Mouse (Mus musculus): ENCODE measurements at regions not wholly inside any gene's neighbourhood (a gene's known extent, or its start where the extent isn't known, plus 50 kb on each side); places are given as distances from the start of the nearest gene placed in this dataset.

DNA sequence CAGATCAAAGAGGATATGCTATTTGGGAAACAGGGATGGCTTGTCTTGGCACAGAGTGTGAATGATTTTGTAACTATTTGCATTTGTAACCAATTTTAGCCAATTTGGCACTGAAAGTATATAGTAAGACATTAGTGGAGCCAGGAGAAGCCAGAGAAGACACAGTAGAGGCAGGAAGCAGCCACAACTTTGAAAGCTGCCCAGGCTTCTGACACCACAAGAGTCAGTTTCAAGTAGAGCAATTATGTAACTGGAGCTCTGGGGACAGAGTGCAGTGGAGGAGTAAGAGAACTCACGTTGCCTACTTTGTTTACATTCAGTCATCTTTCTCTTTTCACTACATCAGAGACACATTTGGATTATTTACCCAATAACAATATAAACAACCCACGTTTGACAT, 1956.5 kb upstream of the Lrrc6 start:
- H3K36me3 ChIP-seq (ENCODE audit: control insufficient read depth, insufficient read depth) = no peaks in the 10 kb centered on the region
- no peaks in the 10 kb centered on the region for H3K27me3 ChIP-seq (ENCODE audit: control insufficient read depth, insufficient read depth, insufficient read length)
- H3K4me3 ChIP-seq = no peak overlapping the region
- no peak overlapping the region for H3ac ChIP-seq (ENCODE audit: control insufficient read depth, insufficient read length)
- H3K4me2 ChIP-seq (ENCODE audit: low read depth) = no peak overlapping the region
- no peaks in the 10 kb centered on the region for H3K79me2 ChIP-seq (ENCODE audit: control insufficient read depth, insufficient read depth)
- no peak for TF ChIP-seq SRF (IDR thresholded peaks at IDR 0.05; ENCODE audit: control insufficient read depth, insufficient read length, low read depth)
- TF ChIP-seq CEBPB (IDR thresholded peaks at IDR 0.05; ENCODE audit: insufficient read depth, poor library complexity, severe bottlenecking) = no peak
- TF ChIP-seq MYOG (IDR thresholded peaks at IDR 0.05; ENCODE audit: control insufficient read depth in 1 of 3, insufficient read depth in 1 of 3, insufficient read length in 2 of 3, low read depth in 2 of 3) = no peak
- TF ChIP-seq POLR2AphosphoS2 (IDR thresholded peaks at IDR 0.05; ENCODE audit: insufficient read length, low read depth) = no peak

DNA sequence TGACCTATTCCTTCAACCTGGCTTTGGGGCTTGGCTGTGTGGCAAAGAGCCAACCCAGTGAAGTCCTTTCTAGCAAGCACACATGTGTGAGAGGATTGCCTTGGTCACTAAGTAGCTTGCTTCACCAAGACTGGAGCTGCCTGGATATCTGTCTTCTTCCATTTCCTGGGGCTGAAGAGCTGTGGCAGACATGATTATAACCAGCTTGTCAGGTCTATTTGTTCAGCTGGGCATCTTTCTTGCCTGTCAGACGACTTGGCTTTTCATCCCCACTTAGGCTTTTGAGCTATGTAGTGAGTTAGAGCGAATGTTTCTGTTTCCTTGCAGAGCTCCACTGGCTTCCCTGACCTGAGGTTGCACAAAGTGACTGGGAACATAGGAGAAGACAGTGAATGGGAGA, 1951.3 kb upstream of the Lrrc6 start:
- H3K79me2 ChIP-seq (ENCODE audit: control insufficient read depth, insufficient read depth) = no peaks in the 10 kb centered on the region
- TF ChIP-seq CEBPB (IDR thresholded peaks at IDR 0.05; ENCODE audit: insufficient read depth, poor library complexity, severe bottlenecking) (no peak), MYOD1 (IDR thresholded peaks at IDR 0.05; ENCODE audit: control insufficient read depth in 1 of 3, insufficient read length in 2 of 3, low read depth in 2 of 3) (no peak), SRF (IDR thresholded peaks at IDR 0.05; ENCODE audit: control insufficient read depth, insufficient read length, low read depth) (no peak), E2F4 (IDR thresholded peaks at IDR 0.05; ENCODE audit: insufficient read depth) (no peak), REST (IDR thresholded peaks at IDR 0.05; ENCODE audit: insufficient read depth, insufficient read length) (no peak), TCF12 (IDR thresholded peaks at IDR 0.05; ENCODE audit: insufficient read depth, poor library complexity, severe bottlenecking) (no peak), POLR2AphosphoS2 (IDR thresholded peaks at IDR 0.05; ENCODE audit: insufficient read length, low read depth) (no peak)
- no peak overlapping the region for H3K4me3 ChIP-seq
- H3K27me3 ChIP-seq (ENCODE audit: control insufficient read depth, insufficient read depth, insufficient read length) = no peaks in the 10 kb centered on the region
- H3K4me2 ChIP-seq (ENCODE audit: low read depth) = no peak overlapping the region
- H3K36me3 ChIP-seq (ENCODE audit: control insufficient read depth, insufficient read depth) = no peaks in the 10 kb centered on the region
- no peak overlapping the region for H3ac ChIP-seq (ENCODE audit: control insufficient read depth, insufficient read length)

DNA sequence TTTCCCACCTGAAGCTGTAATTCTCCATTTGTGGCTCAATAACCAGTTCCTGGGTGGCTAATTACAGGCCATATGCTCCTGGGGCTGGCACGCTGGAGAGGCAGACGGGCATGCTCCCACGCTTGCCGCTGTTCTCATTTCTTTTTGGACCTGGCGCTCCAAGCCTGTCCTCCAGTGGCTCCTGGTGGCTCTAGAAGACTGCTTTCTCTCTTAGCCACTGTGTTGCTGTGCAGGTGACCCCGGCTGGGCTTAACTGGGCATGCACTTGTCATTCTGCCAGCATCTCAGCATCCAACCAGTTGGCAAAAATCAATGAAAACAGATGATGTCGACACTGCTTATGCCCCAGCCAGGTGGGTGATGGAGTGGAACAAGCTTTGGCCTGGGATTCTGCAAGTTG, 1944.6 kb upstream of the Lrrc6 start:
- no peak overlapping the region for H3K4me2 ChIP-seq (ENCODE audit: low read depth)
- no peaks in the 10 kb centered on the region for H3K27me3 ChIP-seq (ENCODE audit: control insufficient read depth, insufficient read depth, insufficient read length)
- no peak for TF ChIP-seq POLR2A (IDR thresholded peaks at IDR 0.05; ENCODE audit: insufficient read length, low read depth)
- TF ChIP-seq TCF3 (IDR thresholded peaks at IDR 0.05; ENCODE audit: insufficient read length, low read depth) = no peak
- no peak for TF ChIP-seq POLR2AphosphoS2 (IDR thresholded peaks at IDR 0.05; ENCODE audit: insufficient read length, low read depth)
- no peak for TF ChIP-seq MAX (IDR thresholded peaks at IDR 0.05; ENCODE audit: low read depth)
- TF ChIP-seq MYOG (IDR thresholded peaks at IDR 0.05; ENCODE audit: control insufficient read depth in 1 of 3, insufficient read depth in 1 of 3, insufficient read length in 2 of 3, low read depth in 2 of 3) = no peak
- no peak for TF ChIP-seq MYOD1 (IDR thresholded peaks at IDR 0.05; ENCODE audit: control insufficient read depth in 1 of 3, insufficient read length in 2 of 3, low read depth in 2 of 3)
- no peak for TF ChIP-seq CEBPB (IDR thresholded peaks at IDR 0.05; ENCODE audit: insufficient read depth, poor library complexity, severe bottlenecking)
- TF ChIP-seq SRF (IDR thresholded peaks at IDR 0.05; ENCODE audit: control insufficient read depth, insufficient read length, low read depth) = no peak
- TF ChIP-seq TCF12 (IDR thresholded peaks at IDR 0.05; ENCODE audit: insufficient read depth, poor library complexity, severe bottlenecking) = no peak
- no peak for TF ChIP-seq REST (IDR thresholded peaks at IDR 0.05; ENCODE audit: insufficient read depth, insufficient read length)
- no peak for TF ChIP-seq USF1 (IDR thresholded peaks at IDR 0.05; ENCODE audit: low read depth)
- H3ac ChIP-seq (ENCODE audit: control insufficient read depth, insufficient read length) = no peak overlapping the region
- H3K79me2 ChIP-seq (ENCODE audit: control insufficient read depth, insufficient read depth) = no peaks in the 10 kb centered on the region
- no peak overlapping the region for H3K4me3 ChIP-seq
- H3K36me3 ChIP-seq (ENCODE audit: control insufficient read depth, insufficient read depth) = no peaks in the 10 kb centered on the region

DNA sequence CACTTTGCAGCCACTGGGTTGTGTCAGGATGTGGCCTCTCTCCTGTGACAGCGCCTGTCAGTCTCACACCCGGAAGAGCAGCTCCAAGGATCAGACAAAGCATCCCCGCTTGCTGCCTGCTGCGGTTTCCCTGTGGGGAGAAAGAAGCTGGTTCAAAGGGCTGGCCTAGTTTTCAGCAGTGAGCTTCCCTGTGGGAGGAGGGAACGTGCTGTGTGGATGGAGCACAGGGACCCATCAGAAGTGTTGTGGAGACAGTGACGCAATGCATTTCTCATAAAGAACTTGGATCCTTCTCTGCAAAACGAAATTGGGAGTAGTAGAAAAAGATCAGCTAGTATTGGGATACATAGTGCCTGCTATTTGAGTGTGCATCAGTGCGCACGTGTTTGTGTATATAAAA, 1939.9 kb upstream of the Lrrc6 start:
- H3ac ChIP-seq (ENCODE audit: control insufficient read depth, insufficient read length) = no peak overlapping the region
- H3K4me3 ChIP-seq = no peak overlapping the region
- H3K4me2 ChIP-seq (ENCODE audit: low read depth) = no peak overlapping the region
- TF ChIP-seq USF1 (IDR thresholded peaks at IDR 0.05; ENCODE audit: low read depth) (no peak), MAX (IDR thresholded peaks at IDR 0.05; ENCODE audit: low read depth) (no peak), MYOG (IDR thresholded peaks at IDR 0.05; ENCODE audit: control insufficient read depth in 1 of 3, insufficient read depth in 1 of 3, insufficient read length in 2 of 3, low read depth in 2 of 3) (no peak), E2F4 (IDR thresholded peaks at IDR 0.05; ENCODE audit: insufficient read depth) (no peak)
- no peaks in the 10 kb centered on the region for H3K27me3 ChIP-seq (ENCODE audit: control insufficient read depth, insufficient read depth, insufficient read length)
- no peaks in the 10 kb centered on the region for H3K36me3 ChIP-seq (ENCODE audit: control insufficient read depth, insufficient read depth)
- no peaks in the 10 kb centered on the region for H3K79me2 ChIP-seq (ENCODE audit: control insufficient read depth, insufficient read depth)

DNA sequence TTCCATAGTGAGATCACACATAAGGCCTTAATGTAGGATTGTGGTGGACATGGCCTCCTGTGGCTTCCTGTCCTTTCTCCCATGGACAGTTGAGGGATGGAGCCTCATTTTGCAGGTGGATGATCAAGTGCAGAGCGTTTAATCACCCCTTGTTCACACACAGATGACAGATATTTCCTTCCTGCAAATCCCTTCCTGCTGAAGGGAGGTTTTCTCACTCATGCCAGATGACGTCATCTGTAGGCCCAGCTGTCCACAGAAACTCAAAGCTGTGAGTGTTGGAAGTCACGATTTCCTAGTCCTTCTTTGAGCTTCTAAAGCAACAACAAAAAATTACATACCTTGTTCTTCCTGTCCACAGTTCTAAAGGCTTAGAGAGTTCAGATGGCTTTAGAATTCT, 1935.3 kb upstream of the Lrrc6 start:
- H3K4me2 ChIP-seq (ENCODE audit: low read depth) = peak overlapping the region; percentile 28
- H3K79me2 ChIP-seq (ENCODE audit: control insufficient read depth, insufficient read depth) = no peaks in the 10 kb centered on the region
- H3K36me3 ChIP-seq (ENCODE audit: control insufficient read depth, insufficient read depth) = no peaks in the 10 kb centered on the region
- H3K27me3 ChIP-seq (ENCODE audit: control insufficient read depth, insufficient read depth, insufficient read length) = no peaks in the 10 kb centered on the region
- H3ac ChIP-seq (ENCODE audit: control insufficient read depth, insufficient read length) = no peak overlapping the region
- TF ChIP-seq MYOD1 (IDR thresholded peaks at IDR 0.05; ENCODE audit: control insufficient read depth in 1 of 3, insufficient read length in 2 of 3, low read depth in 2 of 3) = peak in 2 of 3 experiments; percentile 74 to 75
- TF ChIP-seq E2F4 (IDR thresholded peaks at IDR 0.05; ENCODE audit: insufficient read depth) = no peak
- H3K4me3 ChIP-seq = no peak overlapping the region

DNA sequence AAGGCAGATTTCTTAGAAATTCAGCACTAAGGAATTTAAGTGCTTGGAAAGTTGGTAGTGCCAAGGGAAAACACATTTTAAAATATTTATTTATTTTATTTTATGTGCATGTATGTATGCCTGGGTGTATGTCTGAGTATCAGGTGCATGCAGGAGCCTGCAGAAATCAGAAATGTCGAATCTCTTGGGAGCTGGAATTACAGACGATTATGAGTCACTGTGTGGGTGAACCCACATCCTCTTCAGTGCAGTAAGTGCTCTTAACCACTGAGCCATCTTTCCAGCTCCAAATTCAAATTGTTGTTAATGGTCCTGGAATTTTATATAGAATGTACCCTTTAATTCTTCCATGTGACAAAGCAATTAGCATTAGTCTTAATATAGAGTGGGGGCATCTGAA, 1930.5 kb upstream of the Lrrc6 start:
- Histone ChIP-seq H3K79me2 (ENCODE audit: control insufficient read depth, insufficient read depth) (no peaks in the 10 kb centered on the region), H3K4me2 (ENCODE audit: low read depth) (no peak overlapping the region), H3K36me3 (ENCODE audit: control insufficient read depth, insufficient read depth) (no peaks in the 10 kb centered on the region), H3K4me3 (no peak overlapping the region), H3K27me3 (ENCODE audit: control insufficient read depth, insufficient read depth, insufficient read length) (no peaks in the 10 kb centered on the region), H3ac (ENCODE audit: control insufficient read depth, insufficient read length) (no peak overlapping the region)
- no peak for TF ChIP-seq REST (IDR thresholded peaks at IDR 0.05; ENCODE audit: insufficient read depth, insufficient read length)
- no peak for TF ChIP-seq POLR2AphosphoS2 (IDR thresholded peaks at IDR 0.05; ENCODE audit: insufficient read length, low read depth)
- TF ChIP-seq E2F4 (IDR thresholded peaks at IDR 0.05; ENCODE audit: insufficient read depth) = no peak
- no peak for TF ChIP-seq MAX (IDR thresholded peaks at IDR 0.05; ENCODE audit: low read depth)
- no peak for TF ChIP-seq TCF12 (IDR thresholded peaks at IDR 0.05; ENCODE audit: insufficient read depth, poor library complexity, severe bottlenecking)
- no peak for TF ChIP-seq SRF (IDR thresholded peaks at IDR 0.05; ENCODE audit: control insufficient read depth, insufficient read length, low read depth)
- TF ChIP-seq USF1 (IDR thresholded peaks at IDR 0.05; ENCODE audit: low read depth) = no peak
- no peak for TF ChIP-seq CEBPB (IDR thresholded peaks at IDR 0.05; ENCODE audit: insufficient read depth, poor library complexity, severe bottlenecking)
- no peak for TF ChIP-seq POLR2A (IDR thresholded peaks at IDR 0.05; ENCODE audit: insufficient read length, low read depth)
- TF ChIP-seq MYOD1 (IDR thresholded peaks at IDR 0.05; ENCODE audit: control insufficient read depth in 1 of 3, insufficient read length in 2 of 3, low read depth in 2 of 3) = no peak
- TF ChIP-seq MYOG (IDR thresholded peaks at IDR 0.05; ENCODE audit: control insufficient read depth in 1 of 3, insufficient read depth in 1 of 3, insufficient read length in 2 of 3, low read depth in 2 of 3) = no peak
- TF ChIP-seq TCF3 (IDR thresholded peaks at IDR 0.05; ENCODE audit: insufficient read length, low read depth) = no peak
